Mouse (Mus musculus): ENCODE results near the gene Chac1.

Gene Chac1

DNA sequence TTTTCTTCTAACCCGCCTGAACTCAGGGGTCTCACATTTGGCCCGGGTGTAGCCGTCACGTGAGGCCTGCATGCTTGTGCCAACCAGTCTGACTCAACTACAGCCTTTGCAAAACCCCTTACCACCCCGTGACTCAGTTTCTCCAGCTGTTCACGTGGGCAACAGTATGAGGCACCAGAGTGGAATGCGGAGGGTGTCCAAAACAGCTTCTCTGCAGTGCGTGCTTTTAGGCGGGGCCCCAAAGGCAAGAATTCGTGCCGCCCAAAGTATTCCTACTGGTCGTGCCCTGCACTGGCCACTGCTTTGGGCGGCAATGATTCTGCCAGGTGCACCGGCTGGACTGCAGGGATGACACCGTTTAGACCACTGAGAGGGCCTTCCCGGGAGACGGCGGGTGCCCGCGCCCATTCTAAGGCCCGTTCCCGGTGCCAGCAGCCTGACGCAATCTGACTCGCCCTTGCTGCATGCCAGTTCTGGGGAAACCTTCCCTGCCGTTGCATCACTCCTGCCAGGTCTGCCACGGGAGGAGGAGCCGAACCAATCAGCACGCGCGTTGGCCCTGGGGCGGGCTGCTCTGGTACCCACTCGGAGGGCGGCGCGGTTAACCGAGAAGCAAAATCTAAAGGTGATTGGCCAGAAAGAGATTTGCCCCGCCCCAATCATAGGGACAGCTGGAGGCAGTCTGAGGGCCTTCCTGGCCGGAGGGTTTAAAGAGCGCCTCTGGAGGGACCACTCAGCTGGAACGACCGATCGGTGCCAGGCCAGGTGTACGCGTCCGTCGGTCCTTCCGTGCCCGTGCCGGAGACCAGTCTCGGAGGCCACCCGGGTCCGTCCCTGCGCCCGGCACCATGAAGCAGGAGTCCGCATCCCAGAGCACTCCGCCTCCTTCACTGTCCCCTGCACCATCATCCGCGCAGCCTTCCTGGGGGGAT, at the start of gene Chac1:
Chac1 (plus strand) TSS at position 675 of the 932 bp plus-strand sequence.
- peak; percentile 65 for DNase-seq (ENCODE audit: low read depth, low spot score)
- no peaks in the 10 kb centered on the region for H3K27me3 ChIP-seq (ENCODE audit: control insufficient read depth, insufficient read depth, low read length, poor library complexity, severe bottlenecking)
- no peaks in the 10 kb centered on the region for H3K36me3 ChIP-seq (ENCODE audit: control insufficient read depth, insufficient read depth, low read length, poor library complexity, severe bottlenecking)

DNA sequence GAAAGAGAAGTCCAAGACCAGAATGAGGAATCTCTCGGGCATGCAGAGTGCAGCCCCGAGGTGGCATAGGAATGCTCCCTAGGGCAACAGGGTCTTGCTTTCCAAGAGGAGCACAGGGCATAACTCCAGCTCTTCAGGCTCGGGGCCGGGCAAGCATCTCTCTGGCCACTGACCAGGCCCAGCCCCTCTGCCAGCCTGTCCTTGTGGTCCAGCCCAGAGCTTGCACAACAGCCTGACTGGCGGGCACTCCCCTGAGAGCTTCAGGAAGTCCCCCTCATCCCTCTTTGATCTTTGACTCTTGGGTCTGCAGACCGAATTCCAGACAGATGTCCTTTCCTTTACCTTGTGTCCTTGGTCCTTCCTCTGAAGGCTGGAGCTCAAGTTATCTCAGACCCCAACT, 48.2 kb upstream of the Chac1 start:
- DNase-seq (ENCODE audit: low read depth, low spot score): no peak
- no peaks in the 10 kb centered on the region for H3K36me3 ChIP-seq (ENCODE audit: control insufficient read depth, insufficient read depth, low read length, poor library complexity, severe bottlenecking)
- H3K27me3 ChIP-seq (ENCODE audit: control insufficient read depth, insufficient read depth, low read length, poor library complexity, severe bottlenecking): no peaks in the 10 kb centered on the region

DNA sequence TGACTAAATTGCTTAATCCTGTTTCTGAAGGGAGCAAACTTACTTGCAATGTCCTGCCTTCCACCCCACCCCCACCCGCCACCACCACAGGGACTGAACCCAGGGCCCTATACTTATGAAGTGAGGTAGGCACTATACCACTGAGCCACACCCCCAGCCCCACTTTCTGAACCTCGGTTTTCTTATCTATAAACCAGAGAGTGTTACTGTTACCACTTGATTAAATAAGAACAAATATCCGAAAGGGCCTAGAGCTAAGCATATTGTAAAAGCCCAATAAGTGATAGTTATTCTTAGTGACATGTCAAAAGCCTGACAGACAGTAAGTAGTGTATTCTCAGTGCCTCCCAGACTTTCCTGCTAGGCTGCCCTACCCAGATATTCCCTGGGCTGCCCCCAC, 46.6 kb upstream of the Chac1 start:
- H3K36me3 ChIP-seq (ENCODE audit: control insufficient read depth, insufficient read depth, low read length, poor library complexity, severe bottlenecking): no peaks in the 10 kb centered on the region

DNA sequence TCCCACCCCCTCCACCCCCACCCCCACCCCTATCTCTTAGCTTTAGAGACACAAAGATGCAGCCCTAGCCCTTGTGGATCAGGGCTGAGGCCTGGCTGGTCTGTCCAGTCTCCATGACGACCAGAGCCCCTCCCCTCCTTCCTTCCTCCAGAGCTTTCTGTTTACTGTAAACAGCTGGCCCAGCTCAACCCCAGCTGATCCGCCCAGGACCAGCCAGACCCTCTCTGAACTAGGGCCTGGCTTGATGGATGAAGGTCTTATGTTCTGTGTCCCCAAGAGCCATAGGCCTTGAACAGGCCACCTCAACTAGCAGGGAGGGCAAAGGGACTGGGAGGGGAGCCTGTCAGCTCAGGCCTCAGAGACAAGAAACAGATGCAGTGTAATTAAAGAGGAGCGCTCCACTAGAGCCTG, 46.2 kb upstream of the Chac1 start:
- H3K27me3 ChIP-seq (ENCODE audit: control insufficient read depth, insufficient read depth, low read length, poor library complexity, severe bottlenecking): no peaks in the 10 kb centered on the region
- no peak for DNase-seq (ENCODE audit: low read depth, low spot score)
- H3K36me3 ChIP-seq (ENCODE audit: control insufficient read depth, insufficient read depth, low read length, poor library complexity, severe bottlenecking): no peaks in the 10 kb centered on the region

More for the DNA sequence above, 46.6 kb upstream of the Chac1 start:
- no peak for DNase-seq (ENCODE audit: low read depth, low spot score)
- no peaks in the 10 kb centered on the region for H3K27me3 ChIP-seq (ENCODE audit: control insufficient read depth, insufficient read depth, low read length, poor library complexity, severe bottlenecking)

DNA sequence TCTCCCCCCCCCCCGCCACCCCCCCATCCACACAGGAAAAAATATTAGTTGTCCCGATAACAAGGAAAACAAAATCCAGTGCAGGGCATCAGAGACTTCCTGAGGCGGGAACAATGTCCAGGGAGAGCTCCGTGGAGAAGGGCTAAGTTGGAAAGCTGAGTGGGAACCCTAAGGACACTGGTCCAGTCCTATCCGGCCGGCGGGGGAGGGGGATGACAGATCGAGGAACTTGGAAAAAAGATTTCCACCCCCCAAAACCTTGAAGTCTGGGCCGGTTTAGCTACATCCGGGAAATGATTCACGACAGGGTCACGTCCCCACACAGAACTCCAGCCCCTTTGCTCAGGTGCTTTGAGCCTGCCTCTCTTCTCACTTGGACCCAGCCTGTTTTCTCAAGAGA, 39.5 kb upstream of the Chac1 start:
- DNase-seq (ENCODE audit: low read depth, low spot score): no peak
- no peaks in the 10 kb centered on the region for H3K36me3 ChIP-seq (ENCODE audit: control insufficient read depth, insufficient read depth, low read length, poor library complexity, severe bottlenecking)
- no peaks in the 10 kb centered on the region for H3K27me3 ChIP-seq (ENCODE audit: control insufficient read depth, insufficient read depth, low read length, poor library complexity, severe bottlenecking)

DNA sequence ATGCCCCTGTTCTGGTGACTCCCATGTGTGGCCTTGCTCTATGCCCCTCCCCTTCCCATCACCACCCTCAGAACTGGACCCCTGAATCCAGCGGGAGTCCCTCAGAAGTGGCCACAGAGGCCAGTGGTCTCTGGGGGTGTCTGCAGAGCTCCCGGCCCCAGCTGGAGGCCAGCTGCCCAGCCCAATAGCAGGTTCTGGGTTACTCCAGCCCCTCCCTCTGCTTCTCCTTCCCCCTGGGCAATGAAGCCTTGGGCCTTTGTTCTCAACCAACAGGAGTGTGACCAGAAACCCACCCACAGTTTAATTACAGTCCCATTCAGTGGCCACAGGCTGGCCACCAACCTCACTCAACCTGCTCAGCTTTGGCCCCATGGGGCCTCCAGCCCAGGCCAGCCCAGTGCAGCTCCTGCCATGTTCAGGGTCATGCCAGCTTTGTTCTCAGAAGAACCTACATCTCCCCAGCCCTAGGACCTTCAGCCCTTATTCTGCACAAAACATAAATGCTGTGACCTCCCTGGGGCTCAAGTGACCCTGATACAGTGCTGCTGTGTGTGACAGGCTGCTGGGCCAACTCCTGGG, 38.6 kb upstream of the Chac1 start:
- Histone ChIP-seq H3K27me3 (ENCODE audit: control insufficient read depth, insufficient read depth, low read length, poor library complexity, severe bottlenecking) (no peaks in the 10 kb centered on the region), H3K36me3 (ENCODE audit: control insufficient read depth, insufficient read depth, low read length, poor library complexity, severe bottlenecking) (no peaks in the 10 kb centered on the region)
- no peak for DNase-seq (ENCODE audit: low read depth, low spot score)

DNA sequence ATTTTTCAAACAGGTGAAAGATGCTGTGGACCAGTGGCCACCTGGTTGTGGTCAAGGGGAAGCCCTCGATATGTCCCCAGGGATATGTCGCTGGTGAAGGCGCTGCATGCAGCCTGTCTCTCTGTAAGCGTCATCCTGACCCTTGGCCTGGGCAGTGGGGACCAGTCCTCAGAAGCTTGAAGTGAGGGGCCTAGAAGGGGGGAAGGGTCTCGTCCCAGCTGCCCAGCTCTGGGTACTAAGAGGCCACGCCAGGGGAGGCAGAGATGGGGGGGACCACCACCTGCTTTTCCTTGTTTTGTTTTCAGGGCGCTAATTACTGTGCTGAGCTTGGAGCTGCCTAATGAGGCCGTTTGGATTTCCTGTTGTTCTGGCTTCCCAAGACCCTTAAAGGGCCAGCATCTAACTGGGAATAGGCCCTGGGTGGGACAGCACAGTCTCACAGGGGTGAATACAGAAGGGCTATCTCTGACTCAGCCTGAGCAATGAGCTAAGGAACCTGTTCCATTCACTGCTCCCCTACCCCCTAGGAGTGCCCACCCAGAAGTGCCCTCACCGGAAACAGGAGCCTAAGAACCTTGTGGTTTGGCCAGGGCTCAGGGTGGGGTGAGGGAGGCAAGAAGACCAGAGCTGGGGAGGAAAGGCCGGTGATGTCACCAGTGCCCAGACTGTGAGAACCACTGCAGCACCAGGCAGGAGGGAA, 37.1 kb upstream of the Chac1 start:
- DNase-seq (ENCODE audit: low read depth, low spot score): no peak
- H3K36me3 ChIP-seq (ENCODE audit: control insufficient read depth, insufficient read depth, low read length, poor library complexity, severe bottlenecking): no peaks in the 10 kb centered on the region
- H3K27me3 ChIP-seq (ENCODE audit: control insufficient read depth, insufficient read depth, low read length, poor library complexity, severe bottlenecking): no peaks in the 10 kb centered on the region

DNA sequence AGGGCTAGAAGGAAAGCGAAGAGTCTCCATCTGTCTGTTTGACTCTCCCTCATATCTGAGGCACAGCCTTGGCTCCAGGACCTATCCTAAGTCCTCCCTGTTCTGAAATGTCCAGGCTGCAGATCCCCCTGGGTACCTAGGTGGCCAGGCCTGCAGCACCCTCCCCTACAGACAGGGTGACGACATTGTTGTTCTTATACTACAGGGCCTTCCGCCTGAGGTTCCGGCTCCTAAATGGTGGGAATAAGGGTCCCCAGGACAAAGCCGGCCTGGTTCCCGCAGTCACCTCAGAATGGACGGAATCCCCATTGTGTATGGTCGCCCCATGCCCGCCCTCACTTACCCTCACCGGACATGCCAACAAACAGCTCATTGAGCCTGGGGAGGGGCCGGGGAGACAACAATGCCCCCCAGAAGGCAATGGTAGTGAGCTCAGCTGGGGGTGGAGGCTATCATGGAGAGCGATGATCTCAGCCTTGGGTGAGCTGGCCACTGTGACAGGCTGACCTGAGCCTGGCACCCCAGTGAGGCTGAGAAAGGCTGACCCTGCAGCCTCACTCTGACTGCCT, 36.2 kb upstream of the Chac1 start:
- H3K27me3 ChIP-seq (ENCODE audit: control insufficient read depth, insufficient read depth, low read length, poor library complexity, severe bottlenecking): no peaks in the 10 kb centered on the region
- DNase-seq (ENCODE audit: low read depth, low spot score): no peak
- H3K36me3 ChIP-seq (ENCODE audit: control insufficient read depth, insufficient read depth, low read length, poor library complexity, severe bottlenecking): no peaks in the 10 kb centered on the region

DNA sequence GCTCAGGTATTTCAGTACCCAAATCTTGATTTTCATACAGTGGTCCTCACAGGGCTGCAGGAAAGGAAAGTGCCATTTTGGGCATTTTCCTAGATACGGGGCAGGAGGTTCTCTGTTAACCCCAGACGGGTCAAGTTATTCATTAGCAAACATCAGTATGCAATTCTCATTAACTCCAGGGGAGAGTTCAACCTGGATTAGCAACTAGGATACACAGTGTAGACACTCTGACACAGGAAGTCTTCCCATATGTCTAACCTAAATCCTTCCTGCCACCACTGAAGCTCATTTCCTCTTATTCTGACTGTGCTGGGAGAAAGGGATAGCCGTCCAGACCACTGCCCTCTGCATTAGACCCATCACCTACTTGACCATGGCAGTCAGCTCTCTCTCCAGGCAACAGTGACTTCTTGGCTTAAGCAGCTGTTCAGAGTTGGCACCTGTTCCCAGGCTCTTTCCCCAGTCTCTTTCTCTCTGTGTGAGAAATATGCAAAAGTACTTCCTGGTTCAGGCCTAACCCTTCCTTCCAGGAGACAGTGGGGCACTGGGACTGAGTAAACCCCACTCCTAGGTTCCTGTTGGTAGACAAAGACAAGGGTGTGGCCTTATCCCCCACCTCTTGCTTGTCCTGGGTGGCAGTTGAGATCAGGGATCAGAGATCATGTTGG, 32.9 kb upstream of the Chac1 start:
- H3K36me3 ChIP-seq (ENCODE audit: control insufficient read depth, insufficient read depth, low read length, poor library complexity, severe bottlenecking): no peaks in the 10 kb centered on the region
- no peak for DNase-seq (ENCODE audit: low read depth, low spot score)
- H3K27me3 ChIP-seq (ENCODE audit: control insufficient read depth, insufficient read depth, low read length, poor library complexity, severe bottlenecking): 0 out of 2 replicates have a peak, but pooled peaks cover 1% of the 10 kb centered on the region

DNA sequence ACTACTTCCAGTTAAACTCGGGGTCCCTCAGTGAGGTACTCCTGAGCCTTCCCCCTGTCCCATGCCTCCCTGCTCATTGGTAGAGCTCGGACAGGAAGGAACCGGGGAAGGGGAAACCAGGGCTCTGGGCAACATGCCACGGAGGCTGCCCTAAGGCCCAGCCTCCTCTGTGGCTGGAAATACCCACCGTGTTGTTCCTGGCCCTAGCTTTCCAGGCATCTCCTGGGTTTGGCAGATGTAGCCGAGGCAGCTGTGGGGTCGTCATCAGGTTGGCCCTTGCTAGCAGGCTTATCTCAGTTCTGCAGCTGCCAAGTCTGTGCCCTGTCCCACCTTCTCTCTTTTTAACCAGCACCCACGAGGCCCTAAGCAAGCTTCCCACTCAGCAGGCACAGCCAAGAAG, 30.5 kb upstream of the Chac1 start:
- no peak for DNase-seq (ENCODE audit: low read depth, low spot score)
- no peaks in the 10 kb centered on the region for H3K36me3 ChIP-seq (ENCODE audit: control insufficient read depth, insufficient read depth, low read length, poor library complexity, severe bottlenecking)
- H3K27me3 ChIP-seq (ENCODE audit: control insufficient read depth, insufficient read depth, low read length, poor library complexity, severe bottlenecking): 0 out of 2 replicates have a peak, but pooled peaks cover 1% of the 10 kb centered on the region

DNA sequence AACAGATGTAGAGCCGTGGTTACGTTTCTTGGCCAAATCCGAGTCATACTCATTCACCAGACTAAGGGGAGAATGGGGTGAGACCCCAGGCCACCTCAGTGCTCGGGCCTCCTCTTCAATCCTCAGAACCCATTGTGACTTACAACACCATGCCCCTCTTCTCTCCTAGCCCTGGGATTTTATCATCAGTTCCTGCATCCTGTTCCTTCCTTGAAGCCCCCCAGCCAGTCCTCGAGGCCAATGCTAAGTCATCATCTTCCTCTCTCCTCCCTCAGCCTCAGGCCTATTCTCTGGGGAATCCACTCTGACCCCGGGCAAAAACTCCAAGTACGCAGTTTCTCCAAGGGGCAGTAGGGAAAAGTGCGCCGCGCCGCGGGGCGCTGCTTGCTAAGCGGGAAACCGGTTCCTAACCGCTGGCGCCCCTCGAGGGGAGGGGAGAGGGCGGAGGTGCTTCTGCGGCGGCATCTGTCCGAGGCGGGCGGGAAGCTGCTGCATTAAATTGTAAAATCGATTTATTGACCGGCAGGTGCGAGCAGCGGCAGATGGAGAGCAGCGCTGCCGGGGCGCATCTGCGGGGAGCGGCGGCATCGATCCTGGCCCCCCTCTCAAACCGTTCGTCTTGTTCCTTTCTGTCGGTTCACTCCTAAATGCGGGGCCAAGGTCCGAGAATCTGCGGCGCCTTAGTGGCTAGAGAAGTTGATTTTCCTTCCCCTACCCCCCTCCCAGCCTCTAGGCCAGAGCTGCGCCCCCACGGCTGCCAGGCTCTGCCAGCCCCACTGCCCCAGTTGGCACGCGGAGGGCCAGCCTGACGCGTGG, 29.1 kb upstream of the Chac1 start:
- DNase-seq (ENCODE audit: low read depth, low spot score): no peak
- Histone ChIP-seq H3K27me3 (ENCODE audit: control insufficient read depth, insufficient read depth, low read length, poor library complexity, severe bottlenecking) (0 out of 2 replicates have a peak, but pooled peaks cover 1% of the 10 kb centered on the region), H3K36me3 (ENCODE audit: control insufficient read depth, insufficient read depth, low read length, poor library complexity, severe bottlenecking) (no peaks in the 10 kb centered on the region)

DNA sequence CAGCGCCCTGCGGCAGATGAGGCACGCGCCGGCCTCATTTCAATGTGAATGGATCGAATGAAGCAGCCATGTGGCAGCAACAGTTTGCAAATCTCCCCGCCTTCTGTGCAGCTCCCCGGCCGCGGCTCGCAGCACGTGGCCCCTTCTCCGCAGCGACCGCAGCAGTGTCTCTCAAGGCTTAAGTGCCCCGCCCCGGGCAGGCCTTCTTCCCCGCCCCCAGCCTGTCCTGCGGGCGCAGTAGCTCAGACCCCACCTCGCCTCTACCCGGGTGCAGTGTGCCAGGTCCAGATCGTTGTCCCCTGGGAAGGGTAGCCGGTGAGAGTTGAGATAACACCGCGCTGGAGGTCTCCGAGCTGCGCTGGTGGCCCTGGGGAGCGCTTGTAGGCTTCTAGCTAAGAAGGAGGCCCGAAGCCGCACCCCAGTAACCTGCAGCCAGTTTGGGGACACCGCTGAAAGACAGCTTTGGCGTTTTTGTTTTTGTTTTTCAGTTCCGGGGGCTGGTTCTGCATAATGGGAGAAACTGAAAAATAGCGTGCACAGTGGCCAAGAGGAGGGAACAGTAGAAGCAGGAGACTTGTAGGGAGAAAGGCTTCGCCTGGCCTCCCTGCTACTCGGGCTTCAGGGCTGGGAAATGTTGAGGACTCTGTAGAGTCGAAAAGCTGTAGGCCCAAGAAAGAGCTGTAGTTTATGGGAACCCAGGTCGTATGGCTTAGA, 28.3 kb upstream of the Chac1 start:
- peak; percentile 65 for DNase-seq (ENCODE audit: low read depth, low spot score)
- no peaks in the 10 kb centered on the region for H3K36me3 ChIP-seq (ENCODE audit: control insufficient read depth, insufficient read depth, low read length, poor library complexity, severe bottlenecking)
- H3K27me3 ChIP-seq (ENCODE audit: control insufficient read depth, insufficient read depth, low read length, poor library complexity, severe bottlenecking): 0 out of 2 replicates have a peak, but pooled peaks cover 1% of the 10 kb centered on the region

DNA sequence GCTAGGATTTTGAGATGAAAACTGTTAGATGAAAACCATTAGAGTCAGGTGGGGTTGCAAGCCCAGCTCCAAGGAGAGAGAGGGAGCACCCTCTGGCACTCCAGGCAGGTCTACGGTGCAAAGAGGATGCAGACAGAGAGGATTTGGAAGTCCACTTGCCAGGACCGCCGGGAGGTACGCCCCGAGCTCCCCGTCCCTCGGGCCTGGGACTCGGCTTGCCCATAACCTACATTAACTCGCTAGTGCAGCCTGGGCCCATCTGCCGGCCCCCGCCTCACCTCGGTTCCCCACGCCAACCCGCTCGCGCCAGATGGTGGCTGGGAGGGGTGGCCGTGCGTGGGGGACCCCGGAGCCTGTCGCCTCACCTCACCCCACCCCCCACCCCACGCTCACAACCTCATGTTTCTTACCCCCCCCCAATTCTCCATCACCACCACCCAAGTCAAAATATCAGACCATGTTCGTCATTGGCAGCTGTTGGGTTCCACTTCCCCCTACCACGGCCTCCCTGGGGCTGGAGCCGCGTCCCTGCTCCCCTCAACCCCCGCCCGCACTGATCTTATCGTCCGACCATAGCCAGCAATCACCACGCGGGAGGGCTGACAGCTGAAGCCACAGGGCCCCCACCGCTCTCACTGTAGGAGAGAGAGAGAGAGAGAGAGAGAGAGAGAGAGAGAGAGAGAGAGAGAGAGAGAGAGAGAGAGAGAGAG, 27.0 kb upstream of the Chac1 start:
- no peaks in the 10 kb centered on the region for H3K36me3 ChIP-seq (ENCODE audit: control insufficient read depth, insufficient read depth, low read length, poor library complexity, severe bottlenecking)

More for the DNA sequence above, 27.0 kb upstream of the Chac1 start:
- 0 out of 2 replicates have a peak, but pooled peaks cover 1% of the 10 kb centered on the region for H3K27me3 ChIP-seq (ENCODE audit: control insufficient read depth, insufficient read depth, low read length, poor library complexity, severe bottlenecking)
- DNase-seq (ENCODE audit: low read depth, low spot score): peak; percentile 70
